Mouse (Mus musculus) B cell, adult 67 days (primary cell): ENCODE data around the gene Ccr5. TPM values are rescaled to one million over a fixed set of nuclear protein-coding genes. Genes with fewer than 3 reads are reported as not detected.

Source experiments
- total RNA-seq, 2 experiments: library from RNA; stranded (reverse); gene quantifications; 4 replicates each; pipeline ENCODE4 v1.2.4; 2023

Ccr5 gene
- 1 to 10 TPM; 3.4 to 10.0 TPM for total RNA-seq

DNA sequence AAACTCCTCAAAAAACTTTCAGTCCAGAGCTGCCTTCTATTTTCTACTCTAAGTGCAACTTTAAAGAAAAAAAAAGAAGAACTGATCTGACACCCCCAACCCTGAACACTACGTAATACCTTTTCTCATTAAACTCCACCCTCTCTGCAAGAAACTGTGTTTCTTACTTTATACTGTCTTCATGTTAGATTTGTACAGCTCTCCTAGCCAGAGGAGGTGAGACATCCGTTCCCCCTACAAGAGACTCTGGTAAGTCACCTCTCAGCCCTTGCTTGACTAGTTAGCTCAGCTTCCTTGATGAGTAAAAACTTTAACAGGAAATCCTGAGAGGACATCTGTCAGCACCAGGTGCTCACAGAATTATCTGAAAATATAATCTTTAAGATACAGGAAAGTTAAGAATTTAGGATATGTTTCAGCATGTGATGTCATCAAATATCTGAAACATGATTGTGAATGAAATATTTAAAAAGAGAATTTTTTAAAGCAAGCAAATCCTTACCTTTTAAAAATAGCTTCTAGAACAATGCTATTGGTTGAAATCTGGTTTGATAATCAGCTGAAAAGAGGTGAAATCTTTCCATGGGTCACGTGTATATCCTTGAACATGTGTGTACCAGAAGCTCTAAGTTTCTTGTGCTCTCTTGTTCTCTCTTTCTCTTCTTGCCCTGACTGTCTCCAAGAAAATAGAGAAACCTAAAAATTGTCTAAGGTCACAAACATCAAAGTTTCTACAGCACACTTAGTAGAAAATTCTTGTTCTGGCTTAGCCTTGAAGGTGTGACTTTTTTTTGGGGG lies at the start of gene Ccr5:
TSS of gene Ccr5 (plus strand) at position 157 of the 798 bp plus-strand sequence.

DNA sequence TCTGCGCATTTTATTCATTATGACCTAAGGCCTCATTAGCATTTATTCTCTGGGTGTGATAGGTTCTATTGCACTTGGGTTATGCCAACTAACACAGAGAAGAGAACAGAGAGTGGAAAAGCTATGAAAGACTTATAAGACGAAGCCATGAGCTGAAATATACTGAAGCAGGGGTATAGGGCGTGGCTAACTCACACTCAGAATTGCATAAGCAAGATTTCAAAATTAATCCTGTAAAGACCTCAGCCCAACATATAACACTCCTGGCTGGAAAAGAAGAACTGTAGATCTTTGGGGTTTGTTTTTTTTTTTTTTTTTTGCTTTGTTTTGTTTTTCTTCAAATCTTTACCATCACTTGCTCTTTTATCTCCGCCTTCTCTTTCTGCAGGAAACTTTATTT lies 19.6 kb upstream of the Ccr5 start, which contains the start of gene Ccr2:
TSS of gene Ccr2 (plus strand) at position 228 of the 400 bp plus-strand sequence.

Other genes with a start within 250 kb of the Ccr5 start
- 1 to 10 TPM; 2.1 to 2.5 TPM for gene Ccr1, start 152.9 kb upstream of the Ccr5 start, total RNA-seq
- gene Ccr1l1, start 143.1 kb upstream of the Ccr5 start, total RNA-seq: not detected
- under 1 TPM; 0.33 to 0.96 TPM for gene Ccr3, start 99.6 kb upstream of the Ccr5 start, total RNA-seq
- under 1 TPM; 0.18 to 0.41 TPM for gene Ccr2, start 19.6 kb upstream of the Ccr5 start, total RNA-seq
- gene 2010315B03Rik, start 191.2 kb downstream of the Ccr5 start, total RNA-seq: 10 to 100 TPM; 20.9 to 42.8 TPM